Mouse (Mus musculus) ES-E14 (cell line): ENCODE results near the gene Anapc13. TPM values are rescaled to one million over a fixed set of nuclear protein-coding genes. Genes with fewer than 3 reads are reported as not detected.

Source experiments
- DNase-seq: peaks from one replicate; pipeline ENCODE4 v3.0.0-alpha.2; 2013; ENCODE audit warnings: low read depth, low spot score
- H3K27ac ChIP-seq: 2 replicates; pipeline ENCODE4 v1.5.1; 2012; ENCODE audit warnings: low read depth, mild to moderate bottlenecking, low read length, moderate library complexity, mixed read lengths; ENCODE audit not compliant: poor library complexity, insufficient read depth, severe bottlenecking
- H3K36me3 ChIP-seq: 2 replicates; pipeline ENCODE4 v1.6.1; 2012; ENCODE audit warnings: mild to moderate bottlenecking, low read length, moderate library complexity, mixed read lengths; ENCODE audit not compliant: control insufficient read depth, poor library complexity, insufficient read depth, severe bottlenecking
- H3K4me1 ChIP-seq, 2 experiments: fragments of 150-350 bp in 1 of 2; sonication (generic) in 1 of 2; 2 replicates each; pipeline ENCODE4 v1.6.1; 2012; ENCODE audit warnings: low read length in 2 of 2, mild to moderate bottlenecking in 1 of 2, mixed read lengths in 1 of 2; ENCODE audit not compliant: control insufficient read depth in 2 of 2, insufficient read depth in 2 of 2, poor library complexity in 1 of 2
- H3K4me3 ChIP-seq, 2 experiments: fragments of 150-350 bp in 1 of 2; sonication (generic) in 1 of 2; 2 replicates each; pipeline ENCODE4 v1.5.1; 2012; ENCODE audit warnings: low read length in 2 of 2, low read depth in 1 of 2, mild to moderate bottlenecking in 1 of 2, mixed read lengths in 1 of 2; ENCODE audit not compliant: insufficient read depth in 1 of 2, poor library complexity in 1 of 2, severe bottlenecking in 1 of 2
- H3K9ac ChIP-seq: 2 replicates; pipeline ENCODE4 v1.6.1; 2012; ENCODE audit warnings: low read depth, mild to moderate bottlenecking, low read length, mixed read lengths; ENCODE audit not compliant: poor library complexity, insufficient read depth, severe bottlenecking
- H3K9me3 ChIP-seq: fragments of 150-350 bp; sonication (generic); 2 replicates; pipeline ENCODE4 v1.6.1; 2012; ENCODE audit warnings: low read depth, mild to moderate bottlenecking, low read length; ENCODE audit not compliant: control insufficient read depth, insufficient read depth
- CHD2 ChIP-seq: IDR thresholded peaks from 2 replicates; pipeline ENCODE4 v1.6.1; 2014; ENCODE audit warnings: mild to moderate bottlenecking, low read depth, low read length, inconsistent platforms
- HCFC1 ChIP-seq: IDR thresholded peaks from 2 replicates; pipeline ENCODE4 v1.6.1; 2012; ENCODE audit warnings: low read length, inconsistent platforms, borderline replicate concordance; ENCODE audit not compliant: insufficient read depth
- MAFK ChIP-seq: IDR thresholded peaks from 2 replicates; pipeline ENCODE4 v1.6.1; 2014; ENCODE audit warnings: mild to moderate bottlenecking, low read depth, low read length, inconsistent platforms; ENCODE audit not compliant: insufficient read depth
- ZC3H11A ChIP-seq: IDR thresholded peaks from 2 replicates; pipeline ENCODE4 v1.6.1; 2012; ENCODE audit warnings: low read depth, mild to moderate bottlenecking, inconsistent platforms, low read length, borderline replicate concordance
- ZNF384 ChIP-seq: IDR thresholded peaks from 2 replicates; pipeline ENCODE4 v1.6.1; 2012; ENCODE audit warnings: low read depth, low read length, inconsistent platforms
- in situ Hi-C, 2 experiments: fragments of 600-800 bp; cut with MboI; formaldehyde crosslinking; loops; one replicate each; pipeline ENCODE4 v1.15.1; 2025; ENCODE audit warnings: low sequenced_read_pairs in 2 of 2, inconsistent platforms in 1 of 2; ENCODE audit not compliant: unreplicated experiment in 2 of 2
- total RNA-seq: library from RNA; depleted of rRNA; stranded (reverse); fragments of 300-350 nt; gene quantifications from 2 replicates; pipeline ENCODE4 v1.2.3, GENCODE M21; 2012

The Anapc13 gene
- total RNA-seq, 1 experiment: 103 TPM

GRCm38 (mm10) chr9:102631589-102632147 is 5.6 kb downstream of the Anapc13 start:
- Histone ChIP-seq H3K27ac (no peak overlapping the region), H3K4me3 (no peak overlapping the region), H3K36me3 (peaks cover 12% of the 10 kb centered on the region; the same call in 1 of the 2 replicates), H3K9me3 (no peaks in the 10 kb centered on the region), H3K4me1 (peaks cover 0 to 1% of the 10 kb centered on the region in 2 experiments; a peak in 1 of 4 replicates), H3K9ac (no peak overlapping the region)
- in situ Hi-C loops: loop anchor here in 1 of 2 experiments (10.0 kb wide), 1 partner anchor 233 kb away; no protein-coding TSS in a partner anchor
- DNase-seq: no peak
- TF ChIP-seq HCFC1: no peak
- no peak for TF ChIP-seq CHD2
- TF ChIP-seq ZC3H11A: no peak
- TF ChIP-seq MAFK: no peak
- TF ChIP-seq ZNF384: no peak

GRCm38 (mm10) chr9:102632173-102632572 is 6.1 kb downstream of the Anapc13 start:
- Histone ChIP-seq H3K4me1 (peaks cover 0 to 6% of the 10 kb centered on the region in 2 experiments; a peak in 1 of 4 replicates), H3K27ac (no peak overlapping the region), H3K9me3 (no peaks in the 10 kb centered on the region), H3K36me3 (peaks cover 12% of the 10 kb centered on the region; the same call in 1 of the 2 replicates), H3K9ac (no peak overlapping the region), H3K4me3 (no peak overlapping the region)
- TF ChIP-seq ZNF384 (no peak), HCFC1 (no peak), CHD2 (no peak), ZC3H11A (no peak), MAFK (no peak)
- in situ Hi-C loops: loop anchor here in 1 of 2 experiments (10.0 kb wide), 1 partner anchor 233 kb away; no protein-coding TSS in a partner anchor
- DNase-seq: no peak

GRCm38 (mm10) chr9:102632923-102633537 is 6.9 kb downstream of the Anapc13 start:
- H3K36me3 ChIP-seq: peaks cover 12% of the 10 kb centered on the region; the same call in 1 of the 2 replicates
- H3K9me3 ChIP-seq: no peaks in the 10 kb centered on the region
- no peak overlapping the region for H3K9ac ChIP-seq
- in situ Hi-C loops: loop anchor here in 1 of 2 experiments (10.0 kb wide), 1 partner anchor 232 kb away; no protein-coding TSS in a partner anchor
- peaks cover 0 to 6% of the 10 kb centered on the region in 2 experiments; a peak in 1 of 4 replicates for H3K4me1 ChIP-seq
- peak; percentile 60 for DNase-seq
- no peak overlapping the region for H3K4me3 ChIP-seq
- no peak overlapping the region for H3K27ac ChIP-seq
- peak; percentile 61 for TF ChIP-seq ZC3H11A
- TF ChIP-seq ZNF384: no peak

GRCm38 (mm10) chr9:102634453-102634852 is 8.4 kb downstream of the Anapc13 start:
- Histone ChIP-seq H3K4me3 (no peak overlapping the region), H3K36me3 (peaks cover 12% of the 10 kb centered on the region; the same call in 1 of the 2 replicates), H3K27ac (no peak overlapping the region), H3K9me3 (no peaks in the 10 kb centered on the region), H3K9ac (no peak overlapping the region), H3K4me1 (peaks cover 0 to 6% of the 10 kb centered on the region in 2 experiments; a peak in 1 of 4 replicates)
- TF ChIP-seq MAFK: no peak
- in situ Hi-C loops: loop anchor here in 1 of 2 experiments (10.0 kb wide), 1 partner anchor 230 kb away; no protein-coding TSS in a partner anchor
- DNase-seq: no peak
